ENCODE assay signal across 9 mouse cellular contexts in the genomic region with DNA sequence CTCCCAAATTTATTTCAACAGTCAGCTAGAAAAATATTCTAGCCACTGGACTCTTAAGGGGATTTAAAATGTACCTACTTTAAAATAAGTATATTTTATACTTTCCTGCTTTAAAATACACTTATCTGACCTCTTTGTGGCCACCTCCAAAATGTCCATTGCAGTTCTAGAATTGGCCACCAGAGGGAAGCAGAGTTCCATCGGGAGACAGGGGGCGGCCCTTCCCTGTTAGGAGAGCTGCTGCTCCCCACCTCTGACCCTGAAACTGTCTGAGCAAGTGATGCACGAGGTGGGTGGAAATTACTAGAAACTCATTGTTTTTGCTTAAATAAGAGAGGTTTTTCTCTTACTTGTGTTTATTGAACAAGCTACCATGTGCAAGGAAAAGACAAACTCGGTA. TPM values are rescaled to one million over a fixed set of nuclear protein-coding genes. Genes with fewer than 3 reads are reported as not detected.
DNase-seq lines count a peak whose midpoint lies in the region; ATAC-seq and TF ChIP-seq lines count a peak whose summit lies in the region.
"Had no signal": no experiment of that assay in that cellular context is flagged by ENCODE, and none has a peak within 500 bp of the region (broad histone marks: within the 10 kb centered on the region; RNA-seq: fewer than 3 reads in every experiment).

No protein-coding gene starts in this region.

- no peak for TF ChIP-seq EP300 in liver, postnatal 0 days (IDR thresholded peaks at IDR 0.05; ENCODE audit: low read depth)

- 22% methylated on average over 4 of the region's 4 CpGs for WGBS in liver, embryonic 12.5 days (ENCODE audit: insufficient replicate concordance)
- WGBS in liver, postnatal 0 days (ENCODE audit: insufficient replicate concordance) = 25% methylated on average over 4 of the region's 4 CpGs

- H3K36me3 ChIP-seq in liver, embryonic 12.5 days = no peaks in the 10 kb centered on the region
- no peaks in the 10 kb centered on the region for H3K36me3 ChIP-seq in liver, postnatal 0 days (replicated peaks; ENCODE audit: insufficient read depth, low read length)
- H3K36me3 ChIP-seq: neural tube, embryonic 12.5 days had no signal

- H3K27me3 ChIP-seq in liver, embryonic 12.5 days (replicated peaks) = no peaks in the 10 kb centered on the region; the same call in 1 of the 2 replicates
- no peaks in the 10 kb centered on the region for H3K27me3 ChIP-seq in liver, postnatal 0 days (ENCODE audit: insufficient read depth, low read length)
- H3K27me3 ChIP-seq: neural tube, embryonic 12.5 days had no signal

- ATAC-seq in liver, embryonic 12.5 days = no peak
- no peak for ATAC-seq in liver, postnatal 0 days

- peaks cover 3% of the 10 kb centered on the region; the same call in 1 of the 2 replicates for H3K4me1 ChIP-seq in liver, embryonic 12.5 days
- H3K4me1 ChIP-seq in liver, postnatal 0 days (ENCODE audit: insufficient read depth) = no peaks in the 10 kb centered on the region
- H3K4me1 ChIP-seq: neural tube, embryonic 12.5 days had no signal

- no peak overlapping the region for H3K27ac ChIP-seq in liver, embryonic 12.5 days
- H3K27ac ChIP-seq in liver, postnatal 0 days (ENCODE audit: low read depth) = no peak overlapping the region
- H3K27ac ChIP-seq: neural tube, embryonic 12.5 days had no signal

- DNase-seq in liver = peak; percentile 64
- peak; percentile 72 for DNase-seq in T-cell, adult 2 months (ENCODE audit: low spot score)
- DNase-seq in cerebellum, postnatal 4 days (ENCODE audit: low spot score in 2 of 2) = peak; percentile 56 to 83
- DNase-seq in hindlimb bud, embryonic 11.5 days (ENCODE audit: extremely low spot score, low read depth, low spot score) = peak; percentile 18
- DNase-seq in liver, postnatal 0 days = peak; percentile 78
- peak; percentile 40 for DNase-seq in right cerebral cortex, postnatal 25 days
- DNase-seq in yolk sac, embryonic 10.5 days (ENCODE audit: low spot score) = no peak

- no peaks in the 10 kb centered on the region for H3K9me3 ChIP-seq in liver, embryonic 12.5 days (replicated peaks)
- H3K9me3 ChIP-seq in liver, postnatal 0 days (ENCODE audit: low read length) = no peaks in the 10 kb centered on the region
- H3K9me3 ChIP-seq: neural tube, embryonic 12.5 days had no signal

- H3K4me3 ChIP-seq in liver, embryonic 12.5 days = no peak overlapping the region
- no peak overlapping the region for H3K4me3 ChIP-seq in liver, postnatal 0 days (ENCODE audit: low read depth, low read length)
- H3K4me3 ChIP-seq: neural tube, embryonic 12.5 days had no signal

- H3K4me2 ChIP-seq in liver, embryonic 12.5 days = no peak overlapping the region
- no peak overlapping the region for H3K4me2 ChIP-seq in liver, postnatal 0 days (ENCODE audit: low read depth, low read length)
- H3K4me2 ChIP-seq: neural tube, embryonic 12.5 days had no signal

- no peak overlapping the region for H3K9ac ChIP-seq in liver, embryonic 12.5 days
- H3K9ac ChIP-seq in liver, postnatal 0 days (replicated peaks) = no peak overlapping the region
- H3K9ac ChIP-seq: neural tube, embryonic 12.5 days had no signal

- TF ChIP-seq CTCF in liver, postnatal 0 days (IDR thresholded peaks at IDR 0.05; ENCODE audit: low read depth) = peak; percentile 95

RNA-seq across cellular contexts. Expression of gene Fndc1, which starts 36.6 kb away (rescaled TPM):
- polyA plus RNA-seq in liver, embryonic 12.5 days (2016; fragmentation: Nextera tagmentation; extraction: Ambion mirVana) = 0.19 and 0.30 TPM in 2 replicates
- 0.31 and 0.94 TPM in 2 replicates for polyA plus RNA-seq in liver, postnatal 0 days (2015; fragmentation: Nextera tagmentation; extraction: Ambion mirVana)
